Mouse (Mus musculus): ENCODE data around the gene Agap3.
A peak's percentile ranks its signal among the peaks of the same experiment; 100 is the strongest.

Agap3 gene

GRCm38 (mm10) chr5:24428596-24428995, 23.4 kb upstream of the Agap3 start:
- no peak for DNase-seq (ENCODE audit: low spot score)

- no peak for DNase-seq (ENCODE audit: low spot score)
Measured at GRCm38 (mm10) chr5:24433993-24434392, 18.0 kb upstream of the Agap3 start.

- no peak for DNase-seq (ENCODE audit: low spot score)
Measured at GRCm38 (mm10) chr5:24441187-24441586, 10.8 kb upstream of the Agap3 start.

DNA sequence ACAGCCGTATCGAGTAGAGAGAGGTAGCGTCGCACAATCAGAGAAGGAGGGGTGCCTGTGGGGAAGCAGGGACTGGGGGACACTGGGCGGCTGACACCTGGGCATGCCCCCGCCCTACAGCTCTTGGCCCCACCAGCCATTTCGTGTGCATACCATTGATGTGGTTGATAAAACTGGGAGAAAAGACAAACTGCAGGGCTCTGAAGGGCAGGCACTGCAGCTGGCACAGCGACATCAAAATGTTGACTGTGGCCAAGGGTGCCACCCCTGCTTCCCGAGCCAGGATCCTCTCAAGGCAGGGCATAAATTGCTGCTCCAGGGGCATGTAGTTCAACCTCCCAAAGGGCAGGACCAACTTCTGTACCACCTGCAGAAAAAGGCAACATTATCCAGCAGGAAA, 9.9 kb upstream of the Agap3 start:
- DNase-seq (ENCODE audit: low spot score), result no peak

DNA sequence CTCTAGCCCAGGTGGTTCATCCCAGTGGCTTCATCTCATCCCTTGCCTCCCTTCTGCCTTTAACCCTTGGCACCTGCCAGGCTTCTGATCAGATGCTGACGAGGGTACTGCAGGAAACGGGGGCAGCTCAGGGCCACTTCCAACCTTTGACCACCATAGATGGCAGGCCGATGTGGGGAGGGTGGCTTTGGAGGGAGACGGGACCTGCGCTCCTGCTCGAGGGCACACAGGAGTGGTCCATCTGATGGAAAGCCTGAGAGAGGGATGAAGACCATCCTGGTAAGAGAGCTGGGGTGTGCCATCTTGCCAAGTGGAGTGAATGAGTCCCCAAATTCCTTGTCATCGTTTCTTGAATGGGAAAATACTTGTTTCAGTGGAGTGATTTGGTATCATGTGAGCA, 8.8 kb upstream of the Agap3 start:
- DNase-seq (ENCODE audit: low spot score), result no peak

DNA sequence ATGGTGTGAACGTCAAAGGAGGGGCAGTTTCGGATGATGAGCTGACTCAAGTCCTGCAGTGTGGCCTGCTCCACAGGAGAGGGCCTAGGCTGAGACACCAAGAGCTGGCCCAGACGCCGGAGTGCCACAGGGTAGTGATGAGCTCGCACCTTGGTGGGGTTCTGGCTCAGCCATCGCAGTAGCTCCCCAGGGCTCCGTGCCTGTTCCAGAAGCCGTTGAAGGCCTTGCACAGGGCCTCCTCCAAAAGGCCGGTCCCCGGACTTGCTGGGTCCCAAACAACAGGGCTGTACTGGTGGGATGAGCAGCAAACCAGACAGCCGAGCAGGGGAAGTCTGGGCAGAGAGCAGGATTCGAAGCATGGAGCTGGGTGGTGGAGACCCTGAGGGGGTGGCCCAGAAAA, 8.1 kb upstream of the Agap3 start:
- DNase-seq (ENCODE audit: low spot score), result no peak

- peak; percentile 93 for DNase-seq (ENCODE audit: low spot score)
Measured at GRCm38 (mm10) chr5:24444746-24445427, 7.1 kb upstream of the Agap3 start, which contains the start of gene Fastk. Gene Fastk (minus strand): TSS chr5:24445287.

GRCm38 (mm10) chr5:24445428-24446080, 6.4 kb upstream of the Agap3 start:
- DNase-seq (ENCODE audit: low spot score), result no peak

DNA sequence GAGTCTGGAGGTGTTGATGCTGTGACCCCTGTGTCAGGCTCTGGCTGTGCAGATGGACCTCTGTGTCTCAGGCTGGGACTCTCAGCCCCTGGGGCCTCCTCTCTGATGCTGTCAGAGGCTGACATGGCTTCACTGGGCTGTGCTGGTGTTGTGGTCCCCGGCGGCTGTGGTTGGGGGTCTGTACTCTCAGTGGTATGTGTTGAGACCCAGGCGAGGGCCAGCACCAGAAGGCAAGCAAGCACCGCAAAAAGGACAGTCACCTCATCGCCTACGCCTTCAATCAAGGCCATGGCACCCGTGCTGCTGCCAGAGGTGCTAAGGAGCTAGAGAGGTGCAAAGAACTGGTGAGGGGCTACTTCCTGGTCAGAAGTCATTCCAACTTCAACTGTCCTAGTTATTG, 5.3 kb upstream of the Agap3 start:
- DNase-seq (ENCODE audit: low spot score), result no peak

GRCm38 (mm10) chr5:24447624-24448298, 4.2 kb upstream of the Agap3 start, which contains the start of gene Tmub1:
Gene Tmub1 (minus strand): TSS chr5:24447854.
- DNase-seq (ENCODE audit: low spot score), result peak; percentile 85

DNA sequence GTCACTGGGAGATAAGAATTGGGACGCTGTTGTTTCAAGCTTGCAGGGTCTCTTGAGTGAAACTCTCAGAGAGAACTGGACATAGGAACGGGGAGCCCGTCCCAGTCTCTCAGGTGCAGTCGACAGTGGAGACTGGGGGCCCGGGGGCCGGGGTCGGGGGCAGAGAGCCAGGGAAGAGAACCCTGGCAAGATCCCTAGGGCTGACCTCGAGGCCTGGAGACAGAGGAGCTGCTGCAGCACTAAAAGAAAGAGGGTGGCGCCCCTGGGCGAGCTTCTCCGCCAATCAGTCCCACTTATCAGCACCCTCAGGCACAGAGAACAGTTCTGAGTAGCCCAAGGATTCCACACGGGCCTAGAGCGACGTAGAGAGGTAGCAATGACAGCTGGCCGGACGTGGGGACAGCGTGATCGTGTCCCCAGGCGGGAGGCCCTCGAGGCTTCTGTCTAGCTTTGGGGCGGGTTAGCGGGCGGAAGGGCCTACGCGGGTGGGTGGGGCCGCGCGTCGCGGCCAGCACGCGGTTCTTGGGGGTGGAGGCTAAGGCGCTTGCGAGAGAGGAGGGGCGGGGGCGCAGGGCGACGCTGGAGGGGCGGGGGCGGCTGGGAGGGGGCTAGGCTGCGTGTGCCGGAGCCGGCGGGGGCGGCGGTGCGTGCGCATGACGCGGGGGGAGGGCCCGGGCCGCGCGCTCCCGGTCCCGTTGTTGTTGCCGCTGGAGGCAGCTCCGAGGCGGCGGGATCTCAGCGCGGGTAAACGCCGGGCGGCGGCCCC, 530 bp upstream of the Agap3 start:
- peak; percentile 85 for DNase-seq (ENCODE audit: low spot score)

- no peak for DNase-seq (ENCODE audit: low spot score)
Measured at GRCm38 (mm10) chr5:24452691-24453233, 785 bp downstream of the Agap3 start.

GRCm38 (mm10) chr5:24453283-24453984, 1.5 kb downstream of the Agap3 start:
- no peak for DNase-seq (ENCODE audit: low spot score)

DNA sequence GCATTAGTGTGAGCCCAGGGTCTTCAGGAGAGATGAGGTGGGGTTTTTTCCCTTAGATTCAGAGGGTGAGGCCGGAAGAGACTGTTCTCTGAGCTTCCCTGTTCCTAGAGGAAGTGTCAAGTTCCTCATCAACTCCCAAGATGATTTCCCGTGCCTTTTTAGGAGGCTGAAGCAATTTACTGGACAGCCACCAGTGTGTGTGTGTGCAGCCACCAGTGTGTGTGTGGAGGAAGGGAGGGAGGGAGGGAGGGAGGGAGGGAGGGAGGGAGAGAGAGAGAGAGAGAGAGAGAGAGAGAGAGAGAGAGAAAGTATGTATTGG, 2.0 kb downstream of the Agap3 start:
- no peak for DNase-seq (ENCODE audit: low spot score)

- DNase-seq (ENCODE audit: low spot score), result no peak
Measured at GRCm38 (mm10) chr5:24455076-24455475, 3.1 kb downstream of the Agap3 start.

DNA sequence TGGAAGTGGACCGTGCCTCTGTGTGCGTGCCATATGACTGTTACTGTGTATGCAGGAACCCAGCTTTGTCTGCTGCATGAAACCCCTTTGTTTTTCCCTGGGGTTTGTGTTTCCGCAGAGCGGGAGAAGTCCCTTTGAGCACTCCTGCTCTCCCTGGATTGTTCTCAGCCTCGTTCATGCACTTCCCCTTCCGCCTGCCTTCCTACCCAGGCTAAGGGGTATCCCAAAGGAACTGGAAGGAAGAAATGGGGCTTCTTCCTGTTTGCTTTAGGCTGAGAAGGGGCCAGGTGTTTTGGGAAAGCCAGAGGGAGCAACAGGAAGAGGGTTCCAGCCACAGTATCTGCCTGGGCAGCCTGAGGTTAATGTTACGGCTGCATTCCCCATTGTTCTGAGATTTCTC, 3.6 kb downstream of the Agap3 start:
- DNase-seq (ENCODE audit: low spot score), result no peak

DNA sequence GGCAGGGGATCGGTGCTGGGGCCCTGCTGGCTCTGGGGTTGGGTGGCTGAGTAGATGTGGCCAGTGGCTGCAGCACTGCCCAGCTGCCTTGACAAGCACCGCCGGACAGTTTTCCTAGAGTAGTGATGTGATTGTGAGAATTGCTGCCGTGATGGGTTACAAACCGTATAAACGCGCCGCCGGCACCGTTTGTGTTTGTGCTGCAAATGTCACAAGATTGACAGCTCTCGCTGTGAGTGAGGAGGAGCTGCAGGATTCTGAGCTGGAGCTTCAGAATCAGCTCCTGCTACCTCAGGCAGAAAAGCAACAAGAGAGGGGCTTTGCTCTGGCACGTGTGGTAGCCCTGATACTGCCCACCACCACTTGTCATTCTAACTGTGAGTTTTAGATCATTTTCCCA, 14.8 kb downstream of the Agap3 start:
- no peak for DNase-seq (ENCODE audit: low spot score)

DNA sequence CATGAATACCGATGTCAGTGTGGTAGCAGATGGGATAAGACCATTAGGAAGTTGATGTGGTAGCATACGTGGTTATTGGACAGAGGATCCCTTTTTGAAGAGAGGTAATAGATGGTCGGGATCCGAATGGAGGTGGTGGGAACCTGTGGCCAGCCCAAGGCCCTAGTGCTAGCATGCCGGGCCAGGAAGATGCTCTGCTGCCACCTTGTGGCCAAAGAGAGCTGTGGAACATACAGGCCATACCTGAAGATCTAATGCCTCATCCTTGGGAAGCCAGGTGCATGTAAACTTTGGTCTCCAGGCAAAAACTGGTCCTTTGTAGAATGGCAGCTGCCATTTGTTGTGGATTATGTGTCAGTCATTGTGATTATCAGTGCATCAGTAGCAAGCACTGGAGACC, 18.6 kb downstream of the Agap3 start:
- peak; percentile 84 for DNase-seq (ENCODE audit: low spot score)

- DNase-seq (ENCODE audit: low spot score), result no peak
Measured at GRCm38 (mm10) chr5:24472884-24473619, 21.1 kb downstream of the Agap3 start.

GRCm38 (mm10) chr5:24474025-24474722, 22.2 kb downstream of the Agap3 start:
- DNase-seq (ENCODE audit: low spot score), result peak; percentile 83
